Mouse (Mus musculus) forebrain, embryonic 12.5 days (tissue): ENCODE results near the gene Fat4. TPM values are rescaled to one million over a fixed set of nuclear protein-coding genes. Genes with fewer than 3 reads are reported as not detected.

Experiments
- ATAC-seq: fragments of 200-750 bp; cut with Nextera tagmentation; 2 replicates; pipeline ENCODE4 v1.8.0; 2017; ENCODE audit warnings: moderate TSS enrichment; ENCODE audit not compliant: low FRiP score
- H3K27ac ChIP-seq: fragments of 300-500 bp; sonication (generic); 2 replicates; pipeline ENCODE4 v1.5.1; 2016; ENCODE audit warnings: mild to moderate bottlenecking
- H3K27me3 ChIP-seq: fragments of 300-500 bp; sonication (generic); 2 replicates; pipeline ENCODE4 v1.6.1; 2016; ENCODE audit warnings: mild to moderate bottlenecking
- H3K36me3 ChIP-seq: fragments of 300-500 bp; sonication (generic); replicated peaks from 2 replicates; pipeline ENCODE4 v1.6.1; 2016; ENCODE audit warnings: mild to moderate bottlenecking
- H3K4me1 ChIP-seq: fragments of 300-500 bp; sonication (generic); 2 replicates; pipeline ENCODE4 v1.6.1; 2016
- H3K4me2 ChIP-seq: fragments of 300-500 bp; sonication (generic); 2 replicates; pipeline ENCODE4 v1.6.1; 2016; ENCODE audit warnings: mild to moderate bottlenecking, moderate library complexity
- H3K4me3 ChIP-seq: fragments of 300-500 bp; sonication (generic); replicated peaks from 2 replicates; pipeline ENCODE4 v1.5.1; 2016; ENCODE audit warnings: mild to moderate bottlenecking
- H3K9ac ChIP-seq: fragments of 300-500 bp; sonication (generic); 2 replicates; pipeline ENCODE4 v1.6.1; 2016; ENCODE audit warnings: mild to moderate bottlenecking
- H3K9me3 ChIP-seq: fragments of 300-500 bp; sonication (generic); 2 replicates; pipeline ENCODE4 v1.6.1; 2016
- WGBS: fragments of 180-500 bp; shearing (Covaris S2); methylation state at CpG from one replicate; pipeline ENCODE4 v1.1.7; 2016; 5-methylcytosine and 5-hydroxymethylcytosine counted together
- polyA plus RNA-seq: library from polyadenylated mRNA; unstranded; fragments of >200 nt; fragmentation: Nextera tagmentation; extraction: Ambion mirVana; gene quantifications from 2 replicates; pipeline ENCODE4 v1.2.1, GENCODE M21; 2016

The Fat4 gene
- polyA plus RNA-seq, 1 experiment from 2014 or later: 15.6 TPM

DNA sequence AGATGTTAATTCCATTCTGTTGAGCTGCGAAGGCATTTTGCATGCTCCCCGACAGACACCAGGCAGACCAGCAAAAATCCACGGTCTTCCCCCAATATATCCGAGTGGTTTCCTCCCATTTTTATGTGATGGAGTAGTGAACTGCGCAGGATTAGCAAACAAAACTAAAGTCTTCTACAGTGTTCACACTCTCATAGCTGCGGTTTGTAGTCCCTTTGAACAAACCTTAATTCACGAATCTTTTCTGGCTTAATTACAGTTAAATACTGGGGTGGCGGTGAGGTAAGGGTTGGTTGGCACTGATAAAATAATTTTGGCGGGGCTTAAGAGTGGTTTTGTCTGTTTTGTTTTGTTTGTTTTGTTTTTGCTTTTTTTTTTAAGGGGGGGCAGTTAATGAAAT is 3.1 kb upstream of the Fat4 start:
- Histone ChIP-seq H3K27ac (0 out of 2 replicates have a peak overlapping the region, but pooled peaks have one; percentile 13), H3K4me3 (no peak overlapping the region), H3K27me3 (no peaks in the 10 kb centered on the region), H3K4me1 (peaks cover 17% of the 10 kb centered on the region), H3K4me2 (peak overlapping the region; percentile 98), H3K36me3 (peaks cover 4% of the 10 kb centered on the region; the same call in 1 of the 2 replicates), H3K9ac (peak overlapping the region; percentile 21; the same call in 1 of the 2 replicates), H3K9me3 (no peaks in the 10 kb centered on the region)
- WGBS: 36% methylated on average over 9 of the region's 9 CpGs
- ATAC-seq: no peak

GRCm38 (mm10) chr3:38884276-38884675 is 2.5 kb upstream of the Fat4 start:
- Histone ChIP-seq H3K27me3 (no peaks in the 10 kb centered on the region), H3K4me2 (peak overlapping the region; percentile 98), H3K4me1 (peaks cover 23% of the 10 kb centered on the region), H3K9me3 (no peaks in the 10 kb centered on the region), H3K4me3 (peak overlapping the region; percentile 79), H3K36me3 (peaks cover 10% of the 10 kb centered on the region), H3K27ac (peak overlapping the region; percentile 92; the same call in 1 of the 2 replicates), H3K9ac (peak overlapping the region; percentile 21; the same call in 1 of the 2 replicates)
- 0 out of 2 replicates have a peak, but pooled peaks have one; percentile 17 for ATAC-seq
- under 1% methylated on average over 6 of the region's 6 CpGs for WGBS

DNA sequence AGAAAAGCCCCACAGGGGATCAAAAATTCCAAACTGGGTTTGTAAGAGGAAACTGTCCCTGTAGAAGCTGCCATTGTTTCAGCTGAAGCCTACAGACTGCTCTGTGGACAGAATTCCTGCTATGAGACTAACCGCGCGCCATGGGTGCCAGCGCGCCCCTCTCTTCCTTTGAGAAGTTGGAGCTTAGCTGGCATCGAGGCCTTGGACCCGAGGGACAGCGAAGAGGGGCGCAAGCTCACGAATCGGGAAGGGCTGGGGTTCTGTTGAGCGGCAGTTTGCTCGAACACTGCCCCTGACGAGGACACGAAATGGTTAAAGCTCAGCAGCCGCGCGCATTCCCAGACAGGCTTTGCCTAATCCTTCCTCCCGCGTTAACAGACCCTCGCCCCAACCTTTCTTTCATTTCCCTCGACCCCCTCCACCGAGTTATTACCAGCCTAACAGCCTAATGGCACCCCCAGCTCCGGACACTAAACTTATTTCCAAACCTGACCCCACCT is 1.8 kb upstream of the Fat4 start:
- Histone ChIP-seq H3K9me3 (no peaks in the 10 kb centered on the region), H3K4me2 (peak overlapping the region; percentile 98), H3K4me3 (peak overlapping the region; percentile 79), H3K27me3 (no peaks in the 10 kb centered on the region), H3K36me3 (peaks cover 17% of the 10 kb centered on the region), H3K9ac (peak overlapping the region; percentile 89), H3K27ac (peak overlapping the region; percentile 92), H3K4me1 (peaks cover 30% of the 10 kb centered on the region)
- under 1% methylated on average over 24 of the region's 24 CpGs for WGBS
- peak; percentile 57 for ATAC-seq

- H3K36me3 ChIP-seq: peaks cover 22% of the 10 kb centered on the region
- under 1% methylated on average over 55 of the region's 56 CpGs for WGBS
- peak overlapping the region; percentile 89 for H3K9ac ChIP-seq
- peaks cover 32% of the 10 kb centered on the region for H3K4me1 ChIP-seq
- H3K4me2 ChIP-seq: peak overlapping the region; percentile 98
- H3K27me3 ChIP-seq: no peaks in the 10 kb centered on the region
- peak overlapping the region; percentile 79 for H3K4me3 ChIP-seq
- no peaks in the 10 kb centered on the region; the same call in 1 of the 2 replicates for H3K9me3 ChIP-seq
- ATAC-seq: peak; percentile 88
- H3K27ac ChIP-seq: peak overlapping the region; percentile 92
These were observed 1.2 kb upstream of the Fat4 start for GRCm38 (mm10) chr3:38885481-38886001.

DNA sequence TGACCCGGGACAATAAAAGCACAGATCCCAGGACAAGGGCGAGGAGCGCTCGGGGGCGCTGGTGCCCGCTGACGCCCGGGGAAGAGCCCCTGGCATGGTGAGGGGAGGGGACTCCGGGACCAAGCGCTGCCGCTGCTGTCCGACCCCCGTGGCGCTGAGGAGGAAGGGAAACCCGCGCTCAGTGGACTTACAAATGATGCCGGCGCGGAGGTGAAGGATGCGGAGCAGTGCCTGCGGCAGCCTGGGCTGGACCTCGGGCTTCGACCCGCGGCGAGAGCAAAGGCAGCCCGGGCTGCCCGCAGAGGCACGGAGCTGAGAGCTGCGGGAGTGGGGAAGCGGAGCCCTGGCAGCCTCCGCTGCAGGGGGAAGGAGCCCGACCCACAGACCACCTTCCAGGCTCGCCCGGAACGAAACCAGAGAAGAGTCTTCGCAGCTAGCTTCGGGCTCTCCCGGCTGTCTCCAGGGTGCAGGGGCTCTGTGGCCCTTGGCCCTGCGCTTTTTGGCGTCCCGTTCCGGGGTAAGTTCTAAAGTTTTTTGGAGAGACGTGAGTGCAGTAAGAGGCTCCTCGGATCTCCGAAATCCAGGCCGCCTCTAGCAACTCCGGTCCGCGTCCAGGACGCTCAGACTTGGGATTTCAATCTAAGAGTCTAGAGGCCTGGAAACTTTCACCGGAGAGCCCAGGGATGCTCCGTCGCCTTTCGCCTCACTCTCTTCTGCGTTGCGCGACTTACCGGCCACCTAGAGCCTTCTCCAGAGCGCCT is 499 bp upstream of the Fat4 start:
- Histone ChIP-seq H3K9me3 (no peaks in the 10 kb centered on the region; the same call in 1 of the 2 replicates), H3K9ac (peak overlapping the region; percentile 89), H3K27me3 (no peaks in the 10 kb centered on the region), H3K4me1 (peaks cover 32% of the 10 kb centered on the region), H3K4me3 (peak overlapping the region; percentile 79), H3K4me2 (peak overlapping the region; percentile 98), H3K36me3 (peaks cover 29% of the 10 kb centered on the region), H3K27ac (peak overlapping the region; percentile 92)
- WGBS: under 1% methylated on average over 60 of the region's 60 CpGs
- ATAC-seq: peak; percentile 40

- 0 out of 2 replicates have a peak overlapping the region, but pooled peaks have one; percentile 92 for H3K27ac ChIP-seq
- WGBS: under 1% methylated on average over 47 of the region's 47 CpGs
- H3K27me3 ChIP-seq: no peaks in the 10 kb centered on the region
- H3K9ac ChIP-seq: peak overlapping the region; percentile 89
- no peak for ATAC-seq
- H3K36me3 ChIP-seq: peaks cover 38% of the 10 kb centered on the region
- peak overlapping the region; percentile 79 for H3K4me3 ChIP-seq
- H3K4me2 ChIP-seq: peak overlapping the region; percentile 98
- H3K9me3 ChIP-seq: no peaks in the 10 kb centered on the region; the same call in 1 of the 2 replicates
- H3K4me1 ChIP-seq: peaks cover 44% of the 10 kb centered on the region
These were observed 746 bp downstream of the Fat4 start for GRCm38 (mm10) chr3:38887381-38887991.

DNA sequence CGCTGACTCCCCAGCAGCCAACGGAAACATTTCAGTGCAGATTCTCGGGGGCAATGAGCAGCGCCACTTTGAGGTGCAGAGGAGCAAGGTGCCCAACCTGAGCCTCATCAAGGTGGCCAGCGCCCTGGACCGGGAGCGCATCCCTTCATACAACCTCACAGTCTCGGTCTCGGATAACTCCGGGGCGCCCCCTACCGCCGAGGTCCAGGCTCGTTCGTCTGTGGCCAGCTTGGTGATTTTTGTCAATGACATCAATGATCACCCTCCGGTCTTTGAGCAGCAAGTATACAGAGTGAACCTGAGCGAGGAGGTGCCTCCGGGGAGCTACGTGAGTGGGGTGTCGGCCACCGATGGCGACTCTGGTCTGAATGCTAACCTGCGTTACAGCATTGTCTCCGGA is 1.4 kb downstream of the Fat4 start:
- 12% methylated on average over 24 of the region's 24 CpGs for WGBS
- Histone ChIP-seq H3K4me2 (peak overlapping the region; percentile 98), H3K27me3 (no peaks in the 10 kb centered on the region), H3K9ac (peak overlapping the region; percentile 89), H3K9me3 (no peaks in the 10 kb centered on the region; the same call in 1 of the 2 replicates), H3K4me3 (peak overlapping the region; percentile 79), H3K27ac (no peak overlapping the region), H3K36me3 (peaks cover 38% of the 10 kb centered on the region), H3K4me1 (peaks cover 50% of the 10 kb centered on the region)
- ATAC-seq: no peak

- H3K9me3 ChIP-seq: no peaks in the 10 kb centered on the region; the same call in 1 of the 2 replicates
- 0 out of 2 replicates have a peak, but pooled peaks have one; percentile 31 for ATAC-seq
- peak overlapping the region; percentile 38 for H3K9ac ChIP-seq
- peak overlapping the region; percentile 38 for H3K4me3 ChIP-seq
- peak overlapping the region; percentile 46 for H3K27ac ChIP-seq
- peak overlapping the region; percentile 57 for H3K4me2 ChIP-seq
- WGBS: 34% methylated on average over 6 of the region's 6 CpGs
- peaks cover 58% of the 10 kb centered on the region for H3K36me3 ChIP-seq
- H3K4me1 ChIP-seq: peaks cover 52% of the 10 kb centered on the region
- H3K27me3 ChIP-seq: no peaks in the 10 kb centered on the region
These were observed 6.1 kb downstream of the Fat4 start for GRCm38 (mm10) chr3:38892791-38893224.

- 43% methylated on average over 1 of the region's 1 CpGs for WGBS
- no peaks in the 10 kb centered on the region for H3K9me3 ChIP-seq
- peaks cover 9% of the 10 kb centered on the region for H3K36me3 ChIP-seq
- no peaks in the 10 kb centered on the region for H3K27me3 ChIP-seq
- 0 out of 2 replicates have a peak, but pooled peaks have one; percentile 23 for ATAC-seq
- no peak overlapping the region for H3K4me3 ChIP-seq
- H3K9ac ChIP-seq: no peak overlapping the region
- H3K27ac ChIP-seq: no peak overlapping the region
- H3K4me2 ChIP-seq: no peak overlapping the region
- H3K4me1 ChIP-seq: peaks cover 9% of the 10 kb centered on the region
These were observed 14.1 kb downstream of the Fat4 start for GRCm38 (mm10) chr3:38900839-38901238.

DNA sequence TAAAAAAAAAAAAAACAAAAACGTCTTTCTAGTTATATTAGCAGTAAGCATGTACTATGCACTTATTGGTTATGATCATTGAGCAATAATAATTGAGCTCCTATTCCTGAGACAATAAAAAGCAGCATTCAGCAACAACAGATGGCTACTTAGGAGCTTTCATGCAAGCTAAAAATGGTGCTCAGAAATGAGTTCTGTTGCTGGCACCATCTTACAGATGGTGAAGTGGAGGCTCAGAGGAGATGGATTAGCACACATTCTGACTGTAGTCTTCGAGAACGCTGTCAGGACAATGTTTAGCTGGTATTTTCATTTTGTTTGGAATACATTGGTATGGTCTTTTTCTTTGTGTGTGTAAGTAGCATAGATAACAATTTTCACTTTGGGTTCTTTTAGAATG is 20.1 kb downstream of the Fat4 start:
- H3K27ac ChIP-seq: no peak overlapping the region

GRCm38 (mm10) chr3:38907676-38908425 is 21.1 kb downstream of the Fat4 start:
- no peaks in the 10 kb centered on the region for H3K36me3 ChIP-seq
- H3K4me2 ChIP-seq: peak overlapping the region; percentile 39
- H3K4me3 ChIP-seq: no peak overlapping the region
- H3K9me3 ChIP-seq: no peaks in the 10 kb centered on the region
- peaks cover 35% of the 10 kb centered on the region for H3K4me1 ChIP-seq
- ATAC-seq: peak; percentile 49; the same call in 1 of the 2 replicates
- WGBS: 28% methylated on average over 14 of the region's 14 CpGs
- H3K9ac ChIP-seq: no peak overlapping the region
- H3K27ac ChIP-seq: peak overlapping the region; percentile 59
- H3K27me3 ChIP-seq: no peaks in the 10 kb centered on the region

More for the DNA sequence above, 20.1 kb downstream of the Fat4 start:
- 73% methylated on average over 3 of the region's 3 CpGs for WGBS
- ATAC-seq: no peak
- H3K27me3 ChIP-seq: no peaks in the 10 kb centered on the region
- peaks cover 25% of the 10 kb centered on the region for H3K4me1 ChIP-seq
- no peaks in the 10 kb centered on the region for H3K9me3 ChIP-seq
- H3K36me3 ChIP-seq: no peaks in the 10 kb centered on the region; the same call in 1 of the 2 replicates
- H3K4me3 ChIP-seq: no peak overlapping the region
- no peak overlapping the region for H3K4me2 ChIP-seq
- H3K9ac ChIP-seq: no peak overlapping the region
